Mouse (Mus musculus) fat pad, adult 2 months (tissue): Measurements from ENCODE around the gene Tars2.
"Not testable (repeated sequence)": the region's sequence is repeated elsewhere in the genome, so short reads cannot be mapped to it uniquely, and the experiment has no call there.

ENCODE experiments used
- DNase-seq: peaks from one replicate; pipeline ENCODE4 v3.0.0-alpha.2; 2011; ENCODE audit warnings: low read depth, low spot score; ENCODE audit errors: extremely low read depth

The Tars2 gene

DNA sequence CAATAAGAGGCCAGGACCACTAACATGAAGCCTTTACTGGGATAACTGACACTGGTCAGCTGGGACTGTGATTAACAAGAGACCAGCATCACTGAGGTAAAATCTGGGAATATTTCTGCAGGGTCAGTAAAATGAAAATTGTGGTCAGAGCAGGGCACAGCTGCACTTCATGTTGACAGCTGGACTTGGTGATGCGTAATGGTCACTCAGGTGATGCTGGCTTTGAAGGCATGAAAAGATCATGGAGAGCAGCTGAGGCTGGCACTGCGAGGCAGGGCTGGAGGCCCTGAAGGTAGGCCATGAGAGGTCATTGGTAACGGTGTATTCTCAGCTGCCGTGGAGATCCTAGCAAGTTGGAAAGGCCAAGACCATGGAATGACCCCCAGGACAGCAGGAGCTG, 61.7 kb downstream of the Tars2 start:
- DNase-seq, result no peak

DNA sequence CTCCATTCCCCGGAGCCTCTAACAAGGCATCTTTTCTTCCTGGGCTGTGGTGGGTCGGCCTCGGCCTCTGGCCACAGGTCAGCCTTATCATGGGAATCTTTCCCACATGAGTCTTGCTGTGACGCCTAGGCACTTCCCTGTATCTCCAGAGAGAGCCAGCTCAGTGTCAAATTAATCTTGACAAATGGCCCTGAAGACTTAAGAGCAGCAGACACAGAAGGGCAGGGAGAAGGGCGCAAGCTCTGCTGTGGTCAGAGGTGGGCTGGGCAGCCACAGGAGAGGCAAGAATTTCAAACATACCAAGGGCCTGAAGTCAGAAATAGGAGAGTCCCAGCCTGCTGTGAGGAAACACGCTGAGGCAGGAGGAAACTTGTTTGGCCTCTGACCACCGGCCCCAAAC, 63.6 kb downstream of the Tars2 start:
- DNase-seq, result no peak

DNA sequence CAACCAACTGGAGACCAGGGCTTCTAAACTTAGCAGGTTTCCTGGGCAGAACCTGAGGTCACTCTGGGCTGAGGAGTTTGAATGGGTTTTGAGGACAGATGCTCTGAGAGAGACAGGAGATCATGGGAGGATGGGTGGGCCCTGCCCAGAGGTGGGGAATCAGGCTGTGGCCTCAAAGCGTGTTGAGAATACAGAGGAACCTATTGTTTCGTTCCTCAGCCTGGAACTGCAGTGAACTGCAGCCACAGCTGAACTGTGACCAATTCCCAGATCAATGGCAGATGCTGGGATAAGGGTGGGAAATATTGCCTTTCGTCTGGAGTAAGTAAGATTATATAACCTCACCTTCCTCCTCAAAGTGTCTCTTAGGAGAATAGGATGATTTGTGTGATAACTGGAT, 64.2 kb downstream of the Tars2 start:
- DNase-seq, result no peak

GRCm38 (mm10) chr3:95694808-95695703, 65.0 kb downstream of the Tars2 start:
- DNase-seq, result no peak

- DNase-seq, result no peak
Observed at GRCm38 (mm10) chr3:95693821-95694807, 65.9 kb downstream of the Tars2 start.

GRCm38 (mm10) chr3:95692677-95693076, 67.3 kb downstream of the Tars2 start:
- DNase-seq, result no peak

- not testable (repeated sequence) for DNase-seq
Observed at GRCm38 (mm10) chr3:95690552-95690951, 69.5 kb downstream of the Tars2 start.
